Mouse (Mus musculus) heart, embryonic 12.5 days (tissue): ENCODE measurements around the gene Kctd19. TPM values are rescaled to one million over a fixed set of nuclear protein-coding genes. Genes with fewer than 3 reads are reported as not detected.

ENCODE experiments used
- ATAC-seq: fragments of 200-750 bp; cut with Nextera tagmentation; 2 replicates; pipeline ENCODE4 v1.8.0; 2017; ENCODE audit warnings: moderate TSS enrichment, moderate library complexity; ENCODE audit not compliant: insufficient number of reproducible peaks, low FRiP score
- H3K27ac ChIP-seq: fragments of 300-500 bp; sonication (generic); 2 replicates; pipeline ENCODE4 v1.5.1; 2016; ENCODE audit warnings: mild to moderate bottlenecking, moderate library complexity; ENCODE audit not compliant: poor library complexity, severe bottlenecking
- H3K27me3 ChIP-seq: fragments of 300-500 bp; sonication (generic); replicated peaks from 2 replicates; pipeline ENCODE4 v1.6.1; 2016; ENCODE audit warnings: mild to moderate bottlenecking, moderate library complexity
- H3K36me3 ChIP-seq: fragments of 300-500 bp; sonication (generic); 2 replicates; pipeline ENCODE4 v1.6.1; 2016; ENCODE audit warnings: mild to moderate bottlenecking, moderate library complexity
- H3K4me1 ChIP-seq: fragments of 300-500 bp; sonication (generic); replicated peaks from 2 replicates; pipeline ENCODE4 v1.6.1; 2016; ENCODE audit warnings: mild to moderate bottlenecking
- H3K4me2 ChIP-seq: fragments of 300-500 bp; sonication (generic); 2 replicates; pipeline ENCODE4 v1.6.1; 2016; ENCODE audit warnings: mild to moderate bottlenecking, moderate library complexity
- H3K4me3 ChIP-seq: fragments of 300-500 bp; sonication (generic); 2 replicates; pipeline ENCODE4 v1.5.1; 2016; ENCODE audit warnings: mild to moderate bottlenecking
- H3K9ac ChIP-seq: fragments of 300-500 bp; sonication (generic); 2 replicates; pipeline ENCODE4 v1.6.1; 2016; ENCODE audit warnings: mild to moderate bottlenecking, moderate library complexity
- H3K9me3 ChIP-seq: fragments of 300-500 bp; sonication (generic); replicated peaks from 2 replicates; pipeline ENCODE4 v1.6.1; 2016; ENCODE audit warnings: mild to moderate bottlenecking, moderate library complexity
- WGBS: fragments of 180-500 bp; shearing (Covaris S2); methylation state at CpG from one replicate; pipeline ENCODE4 v1.1.7; 2016; 5-methylcytosine and 5-hydroxymethylcytosine counted together
- polyA plus RNA-seq: library from polyadenylated mRNA; unstranded; fragments of >200 nt; fragmentation: Nextera tagmentation; extraction: Ambion mirVana; gene quantifications from 2 replicates; pipeline ENCODE4 v1.2.1, GENCODE M21; 2016

The Kctd19 gene
- polyA plus RNA-seq, 1 experiment from 2014 or later = not detected

- Histone ChIP-seq H3K27me3 (no peaks in the 10 kb centered on the region), H3K4me1 (peaks cover 20% of the 10 kb centered on the region; the same call in 1 of the 2 replicates), H3K9ac (no peak overlapping the region), H3K4me3 (no peak overlapping the region), H3K4me2 (no peak overlapping the region), H3K27ac (peak overlapping the region; percentile 49), H3K9me3 (no peaks in the 10 kb centered on the region), H3K36me3 (0 out of 2 replicates have a peak, but pooled peaks cover under 1% of the 10 kb centered on the region)
- 59% methylated on average over 12 of the region's 12 CpGs for whole genome bisulfite sequencing
- ATAC-seq = 0 out of 2 replicates have a peak, but pooled peaks have one; percentile 27
Measured at GRCm38 (mm10) chr8:105361751-105362702, 51.3 kb downstream of the Kctd19 start.

GRCm38 (mm10) chr8:105359646-105360045 is 53.7 kb downstream of the Kctd19 start:
- H3K36me3 ChIP-seq = no peaks in the 10 kb centered on the region
- H3K9me3 ChIP-seq = no peaks in the 10 kb centered on the region
- 39% methylated on average over 4 of the region's 4 CpGs for WGBS
- H3K4me2 ChIP-seq = no peak overlapping the region
- no peak overlapping the region for H3K9ac ChIP-seq
- H3K27ac ChIP-seq = no peak overlapping the region
- ATAC-seq = no peak
- peaks cover 29% of the 10 kb centered on the region for H3K4me1 ChIP-seq
- H3K27me3 ChIP-seq = peaks cover 5% of the 10 kb centered on the region; the same call in 1 of the 2 replicates
- no peak overlapping the region for H3K4me3 ChIP-seq

DNA sequence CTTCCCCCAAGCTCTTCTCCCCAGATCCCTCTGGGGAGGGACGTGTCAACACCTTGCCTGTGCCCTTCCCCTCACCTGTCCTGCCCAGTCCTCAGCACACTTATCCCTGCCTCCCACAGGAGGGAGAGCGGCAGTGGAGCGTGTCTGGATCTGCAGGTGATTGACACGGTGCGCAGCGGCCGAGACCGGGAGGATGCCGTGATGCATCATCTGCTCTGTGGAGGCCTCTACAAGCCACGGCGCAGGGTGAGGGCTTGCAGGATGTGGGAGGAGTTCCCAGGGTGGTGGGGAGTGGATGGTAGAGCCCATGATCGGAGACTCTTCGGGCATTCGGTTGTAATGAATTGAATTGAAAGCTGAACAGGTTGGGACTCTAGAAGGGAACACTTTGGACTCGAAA is 54.1 kb downstream of the Kctd19 start:
- Histone ChIP-seq H3K4me1 (peaks cover 29% of the 10 kb centered on the region), H3K4me3 (no peak overlapping the region), H3K9ac (no peak overlapping the region), H3K9me3 (no peaks in the 10 kb centered on the region), H3K27me3 (peaks cover 5% of the 10 kb centered on the region; the same call in 1 of the 2 replicates), H3K4me2 (no peak overlapping the region), H3K36me3 (no peaks in the 10 kb centered on the region), H3K27ac (no peak overlapping the region)
- WGBS = 66% methylated on average over 15 of the region's 15 CpGs
- ATAC-seq = 0 out of 2 replicates have a peak, but pooled peaks have one; percentile 34

DNA sequence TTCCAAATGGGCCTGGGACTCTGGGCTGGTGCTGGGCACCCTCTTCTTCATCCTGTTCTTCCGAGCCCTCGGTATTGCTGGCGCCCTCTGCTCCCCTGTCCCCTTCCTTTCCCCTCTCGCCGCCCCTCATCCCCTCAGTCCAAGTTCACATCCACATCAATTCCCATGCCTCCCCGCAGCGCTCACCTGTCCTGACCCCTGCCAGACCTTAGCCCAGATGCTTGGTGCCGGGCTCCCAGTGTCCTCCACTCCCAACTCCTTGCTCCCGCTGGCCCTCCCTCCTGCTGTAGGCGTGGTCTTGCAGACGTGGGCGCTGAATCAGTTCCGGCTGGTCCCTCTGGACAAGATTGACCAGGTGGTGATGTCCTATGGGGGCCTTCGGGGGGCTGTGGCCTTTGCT is 56.6 kb downstream of the Kctd19 start:
- 81% methylated on average over 14 of the region's 14 CpGs for WGBS
- Histone ChIP-seq H3K9ac (no peak overlapping the region), H3K27ac (no peak overlapping the region), H3K27me3 (peaks cover 5% of the 10 kb centered on the region; the same call in 1 of the 2 replicates), H3K4me3 (no peak overlapping the region), H3K4me2 (no peak overlapping the region), H3K36me3 (no peaks in the 10 kb centered on the region), H3K9me3 (no peaks in the 10 kb centered on the region), H3K4me1 (peaks cover 19% of the 10 kb centered on the region)
- ATAC-seq = no peak

DNA sequence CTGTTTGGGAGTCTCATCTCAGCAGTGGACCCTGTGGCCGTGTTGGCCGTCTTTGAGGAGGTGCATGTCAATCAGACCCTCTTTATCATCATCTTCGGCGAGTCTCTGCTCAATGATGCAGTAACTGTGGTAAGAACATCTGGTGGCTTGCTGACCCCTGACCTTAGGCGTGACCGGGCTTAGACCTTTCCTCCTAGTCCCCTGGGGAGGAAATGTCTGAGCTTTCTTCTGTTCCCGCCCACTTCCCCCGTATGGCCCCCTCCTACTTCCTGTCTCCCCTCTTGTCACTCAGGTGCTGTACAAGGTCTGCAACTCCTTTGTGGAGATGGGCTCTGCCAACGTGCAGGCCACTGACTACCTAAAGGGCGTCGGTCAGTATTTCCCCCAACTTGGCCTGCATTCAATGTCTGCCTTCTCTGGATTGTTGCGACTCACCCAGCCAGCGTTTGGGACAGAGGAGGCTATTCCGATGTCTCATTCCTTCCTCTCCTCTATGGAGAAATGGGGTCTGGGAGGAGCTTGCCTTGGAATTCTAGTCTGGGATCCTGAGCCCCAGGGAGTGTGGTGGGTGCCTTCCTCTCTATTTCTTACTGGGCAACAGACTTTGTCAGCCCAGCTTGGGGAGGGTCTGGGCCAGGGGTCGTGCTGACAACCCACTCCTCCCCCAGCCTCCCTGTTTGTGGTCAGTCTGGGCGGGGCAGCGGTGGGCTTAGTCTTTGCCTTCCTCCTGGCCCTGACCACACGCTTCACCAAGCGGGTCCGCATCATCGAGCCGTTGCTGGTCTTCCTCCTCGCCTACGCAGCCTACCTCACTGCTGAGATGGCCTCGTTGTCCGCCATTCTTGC is 57.9 kb downstream of the Kctd19 start:
- Histone ChIP-seq H3K27ac (no peak overlapping the region), H3K36me3 (no peaks in the 10 kb centered on the region), H3K4me2 (no peak overlapping the region), H3K4me1 (peaks cover 20% of the 10 kb centered on the region), H3K27me3 (peaks cover 5% of the 10 kb centered on the region; the same call in 1 of the 2 replicates), H3K9me3 (no peaks in the 10 kb centered on the region), H3K9ac (no peak overlapping the region), H3K4me3 (no peak overlapping the region)
- no peak for ATAC-seq
- WGBS = 68% methylated on average over 26 of the region's 26 CpGs

- WGBS = 88% methylated on average over 4 of the region's 4 CpGs
Measured at GRCm38 (mm10) chr8:105354549-105354948, 58.8 kb downstream of the Kctd19 start.

GRCm38 (mm10) chr8:105353583-105354135 is 59.6 kb downstream of the Kctd19 start:
- no peaks in the 10 kb centered on the region for H3K9me3 ChIP-seq

More at GRCm38 (mm10) chr8:105354549-105354948, 58.8 kb downstream of the Kctd19 start:
- H3K27ac ChIP-seq = no peak overlapping the region
- no peaks in the 10 kb centered on the region for H3K36me3 ChIP-seq
- ATAC-seq = no peak
- H3K9ac ChIP-seq = no peak overlapping the region
- H3K4me3 ChIP-seq = no peak overlapping the region
- H3K4me2 ChIP-seq = no peak overlapping the region
- peaks cover 5% of the 10 kb centered on the region; the same call in 1 of the 2 replicates for H3K27me3 ChIP-seq
- no peaks in the 10 kb centered on the region for H3K9me3 ChIP-seq
- H3K4me1 ChIP-seq = peaks cover 23% of the 10 kb centered on the region

DNA sequence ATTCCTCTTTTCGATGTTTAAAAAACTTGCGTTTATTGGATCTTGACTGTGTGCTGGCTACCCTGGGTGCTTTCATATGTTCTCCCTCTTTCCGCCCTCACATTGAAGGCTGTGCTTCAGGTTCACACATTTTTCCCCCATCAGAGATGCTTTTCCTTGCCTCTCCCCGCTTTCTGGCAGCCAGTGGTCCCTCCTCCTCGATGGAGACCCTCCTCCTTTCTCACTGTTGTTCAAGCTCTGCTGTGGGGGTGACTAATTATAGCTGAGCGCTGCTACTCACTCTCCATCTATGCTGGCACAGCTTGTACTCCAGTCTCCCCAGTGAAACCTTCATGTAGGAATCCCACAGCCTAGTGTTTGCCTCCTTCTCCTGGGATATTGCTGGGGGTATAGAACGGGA is 63.1 kb downstream of the Kctd19 start:
- peak overlapping the region; percentile 78; the same call in 1 of the 2 replicates for H3K4me3 ChIP-seq
- H3K9ac ChIP-seq = no peak overlapping the region; the same call in 1 of the 2 replicates
- 25% methylated on average over 7 of the region's 7 CpGs for WGBS

More at GRCm38 (mm10) chr8:105353583-105354135, 59.6 kb downstream of the Kctd19 start:
- Histone ChIP-seq H3K4me2 (no peak overlapping the region), H3K36me3 (no peaks in the 10 kb centered on the region), H3K9ac (no peak overlapping the region), H3K4me3 (no peak overlapping the region), H3K4me1 (peaks cover 25% of the 10 kb centered on the region), H3K27me3 (peaks cover 5% of the 10 kb centered on the region; the same call in 1 of the 2 replicates), H3K27ac (no peak overlapping the region)
- no peak for ATAC-seq
- WGBS = 77% methylated on average over 8 of the region's 8 CpGs

GRCm38 (mm10) chr8:105349096-105349771 is 64.1 kb downstream of the Kctd19 start:
- Histone ChIP-seq H3K27ac (no peak overlapping the region), H3K27me3 (no peaks in the 10 kb centered on the region; the same call in 1 of the 2 replicates), H3K4me1 (peaks cover 43% of the 10 kb centered on the region), H3K36me3 (no peaks in the 10 kb centered on the region), H3K4me3 (peak overlapping the region; percentile 78), H3K9me3 (no peaks in the 10 kb centered on the region), H3K9ac (peak overlapping the region; percentile 74), H3K4me2 (peak overlapping the region; percentile 99)
- ATAC-seq = no peak
- WGBS = 0% methylated on average over 37 of the region's 48 CpGs

More for the DNA sequence above, 63.1 kb downstream of the Kctd19 start:
- Histone ChIP-seq H3K9me3 (no peaks in the 10 kb centered on the region), H3K36me3 (no peaks in the 10 kb centered on the region), H3K27me3 (no peaks in the 10 kb centered on the region; the same call in 1 of the 2 replicates), H3K4me1 (peaks cover 39% of the 10 kb centered on the region), H3K4me2 (peak overlapping the region; percentile 99), H3K27ac (no peak overlapping the region; the same call in 1 of the 2 replicates)
- ATAC-seq = no peak
